25 mouse cellular contexts compared by ENCODE assay signal in the genomic region with DNA sequence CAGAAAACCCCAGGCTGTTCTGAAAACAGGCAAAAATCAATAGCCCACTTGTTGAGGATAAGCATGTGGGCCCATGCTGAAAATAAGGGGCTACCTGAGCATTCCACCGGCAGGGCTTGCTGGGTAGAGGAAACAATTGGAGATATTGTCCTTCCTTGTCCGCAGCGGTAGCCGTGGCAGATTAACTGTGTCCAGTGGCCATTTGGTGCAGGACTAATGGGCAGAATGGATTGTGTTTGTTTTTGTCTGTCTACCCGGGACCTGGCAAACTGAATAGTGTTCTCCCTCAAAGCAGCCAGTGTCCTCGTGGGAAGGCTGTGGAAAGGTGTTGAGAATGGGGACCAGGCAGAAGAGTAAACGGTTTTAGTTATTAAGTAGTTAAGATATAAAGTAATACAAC.
A peak's percentile ranks its signal among the peaks of the same experiment; 100 is the strongest.
DNase-seq lines count a peak whose midpoint lies in the region; ATAC-seq and TF ChIP-seq lines count a peak whose summit lies in the region.
"Had no signal": no experiment of that assay in that cellular context is flagged by ENCODE, and none has a peak within 500 bp of the region (broad histone marks: within the 10 kb centered on the region; RNA-seq: fewer than 3 reads in every experiment).

No protein-coding gene starts in this region.

- H3K4me3 ChIP-seq in hindbrain, embryonic 11.5 days (ENCODE audit: low read depth, low read length): no peak overlapping the region
- H3K4me3 ChIP-seq in hindbrain, embryonic 13.5 days: no peak overlapping the region
- no peak overlapping the region for H3K4me3 ChIP-seq in stomach, postnatal 0 days (ENCODE audit: low read depth, low read length)
- H3K4me3 ChIP-seq: embryonic facial prominence, embryonic 15.5 days; heart, embryonic 10.5 days; limb, embryonic 13.5 days; myocyte had no signal

- no peaks in the 10 kb centered on the region for H3K27me3 ChIP-seq in hindbrain, embryonic 11.5 days (ENCODE audit: control insufficient read depth, insufficient read depth, low read length)
- 0 out of 2 replicates have a peak, but pooled peaks cover 7% of the 10 kb centered on the region for H3K27me3 ChIP-seq in hindbrain, embryonic 13.5 days
- no peaks in the 10 kb centered on the region for H3K27me3 ChIP-seq in stomach, postnatal 0 days (ENCODE audit: control insufficient read depth, insufficient read depth, low read length)
- H3K27me3 ChIP-seq: embryonic facial prominence, embryonic 15.5 days; limb, embryonic 13.5 days; Patski had no signal

- no peak overlapping the region for H3K4me2 ChIP-seq in hindbrain, embryonic 11.5 days (replicated peaks; ENCODE audit: low read depth, low read length)
- H3K4me2 ChIP-seq in hindbrain, embryonic 13.5 days: no peak overlapping the region
- H3K4me2 ChIP-seq in stomach, postnatal 0 days (replicated peaks; ENCODE audit: low read depth): no peak overlapping the region
- H3K4me2 ChIP-seq: embryonic facial prominence, embryonic 15.5 days; limb, embryonic 13.5 days had no signal

- H3K9ac ChIP-seq in hindbrain, embryonic 11.5 days (ENCODE audit: low read depth, low read length): 0 out of 2 replicates have a peak overlapping the region, but pooled peaks have one; percentile 20
- H3K9ac ChIP-seq in hindbrain, embryonic 13.5 days: no peak overlapping the region
- no peak overlapping the region for H3K9ac ChIP-seq in stomach, postnatal 0 days (ENCODE audit: low read length)
- H3K9ac ChIP-seq: embryonic facial prominence, embryonic 15.5 days; limb, embryonic 13.5 days; liver, embryonic 14.5 days had no signal

- H3K27ac ChIP-seq in hindbrain, embryonic 11.5 days (ENCODE audit: low read depth, low read length): no peak overlapping the region
- no peak overlapping the region for H3K27ac ChIP-seq in hindbrain, embryonic 13.5 days
- no peak overlapping the region for H3K27ac ChIP-seq in stomach, postnatal 0 days (replicated peaks)
- H3K27ac ChIP-seq: embryonic facial prominence, embryonic 15.5 days; heart, embryonic 10.5 days; limb, embryonic 13.5 days; liver, embryonic 14.5 days had no signal

- H3K9me3 ChIP-seq in hindbrain, embryonic 11.5 days (ENCODE audit: control insufficient read depth, low read length): no peaks in the 10 kb centered on the region
- H3K9me3 ChIP-seq in hindbrain, embryonic 13.5 days: no peaks in the 10 kb centered on the region
- H3K9me3 ChIP-seq in stomach, postnatal 0 days (ENCODE audit: control insufficient read depth, low read length): no peaks in the 10 kb centered on the region
- H3K9me3 ChIP-seq: embryonic facial prominence, embryonic 15.5 days; heart, embryonic 10.5 days; limb, embryonic 13.5 days had no signal

- DNase-seq in hindbrain, embryonic 11.5 days (ENCODE audit: low spot score): no peak
- DNase-seq in Muller cell, postnatal 12 days (ENCODE audit: inconsistent ontology term): peak; percentile 26
- DNase-seq in embryo, embryonic 11 days: peak; percentile 53
- DNase-seq in neural tube, embryonic 10.5 days (ENCODE audit: extremely low spot score, low spot score): peak; percentile 35
- no peak for DNase-seq in thymus, postnatal 4 days
- no peak for DNase-seq in stomach, postnatal 0 days (ENCODE audit: low spot score)
- DNase-seq: adrenal gland, postnatal 14 days; cerebellum, adult 18-20 months; cerebellum, postnatal 36 days; gastrocnemius, postnatal 25 days; heart, postnatal 10 days; kidney, adult 9 months; kidney, postnatal 36 days; layer of hippocampus, adult 9-11 months; right cerebral cortex, postnatal 4 days; thymus, adult 18-20 months had no signal

- no peak for TF ChIP-seq EP300 in stomach, postnatal 0 days (optimal IDR thresholded peaks at IDR 0.05)

- 18% methylated on average over 7 of the region's 7 CpGs for WGBS in hindbrain, embryonic 11.5 days
- WGBS in hindbrain, embryonic 13.5 days: 11% methylated on average over 7 of the region's 7 CpGs
- WGBS in stomach, postnatal 0 days: 47% methylated on average over 7 of the region's 7 CpGs

- H3K36me3 ChIP-seq in hindbrain, embryonic 11.5 days (ENCODE audit: control insufficient read depth, insufficient read depth, low read length): no peaks in the 10 kb centered on the region
- H3K36me3 ChIP-seq in hindbrain, embryonic 13.5 days: no peaks in the 10 kb centered on the region
- H3K36me3 ChIP-seq in stomach, postnatal 0 days (ENCODE audit: control insufficient read depth, insufficient read depth, low read length): no peaks in the 10 kb centered on the region
- H3K36me3 ChIP-seq: embryonic facial prominence, embryonic 15.5 days; heart, embryonic 10.5 days; limb, embryonic 13.5 days had no signal

- ATAC-seq in hindbrain, embryonic 11.5 days (ENCODE audit: low FRiP score): no peak
- no peak for ATAC-seq in hindbrain, embryonic 13.5 days (ENCODE audit: low FRiP score)
- ATAC-seq in stomach, postnatal 0 days (ENCODE audit: low FRiP score, low TSS enrichment): no peak
- ATAC-seq: activated CD4-positive, CD25-positive, alpha-beta regulatory T cell, adult 4 months; inflammation-experienced regulatory T-cells, adult 6 months; Patski had no signal

- TF ChIP-seq CTCF in stomach, postnatal 0 days (IDR thresholded peaks at IDR 0.05; ENCODE audit: low read depth): no peak

- H3K4me1 ChIP-seq in hindbrain, embryonic 11.5 days (replicated peaks; ENCODE audit: control insufficient read depth, insufficient read depth, low read length): no peaks in the 10 kb centered on the region
- H3K4me1 ChIP-seq in hindbrain, embryonic 13.5 days (replicated peaks): peaks cover 11% of the 10 kb centered on the region
- no peaks in the 10 kb centered on the region for H3K4me1 ChIP-seq in stomach, postnatal 0 days (replicated peaks; ENCODE audit: control insufficient read depth, insufficient read depth)
- H3K4me1 ChIP-seq: embryonic facial prominence, embryonic 15.5 days; heart, embryonic 10.5 days; limb, embryonic 13.5 days had no signal

Comparison
In these comparisons a context has a peak if more than half of its experiments do, and no peak if none do; other contexts are left out.
1. DNase-seq: peak in Muller cell, postnatal 12 days (single experiment), embryo, embryonic 11 days (single experiment) and neural tube, embryonic 10.5 days (single experiment); none in hindbrain, embryonic 11.5 days (single experiment), thymus, postnatal 4 days (single experiment) and stomach, postnatal 0 days (single experiment).